Mouse (Mus musculus) cerebral cortex, adult 2 months (tissue): ENCODE measurements around the gene Hspa5.

Experiments
- WGBS: fragments of 180-500 bp; shearing (Covaris S2); methylation state at CpG from one replicate; pipeline ENCODE4 v1.1.7; 2018; 5-methylcytosine and 5-hydroxymethylcytosine counted together

Gene Hspa5

GRCm38 (mm10) chr2:34770951-34771350 is 819 bp upstream of the Hspa5 start:
- WGBS = 1% methylated on average over 6 of the region's 6 CpGs

- 2% methylated on average over 50 of the region's 50 CpGs for WGBS
Measured at GRCm38 (mm10) chr2:34772252-34773235, 774 bp downstream of the Hspa5 start.

- WGBS = 74% methylated on average over 4 of the region's 4 CpGs
Measured at GRCm38 (mm10) chr2:34773673-34774072, 1.9 kb downstream of the Hspa5 start.

- WGBS = 87% methylated on average over 6 of the region's 6 CpGs
Measured at GRCm38 (mm10) chr2:34774493-34774892, 2.7 kb downstream of the Hspa5 start.

GRCm38 (mm10) chr2:34777237-34777868 is 5.6 kb downstream of the Hspa5 start:
- WGBS = 52% methylated on average over 1 of the region's 1 CpGs

- WGBS = 82% methylated on average over 14 of the region's 14 CpGs
Measured at GRCm38 (mm10) chr2:34783064-34784020, 11.6 kb downstream of the Hspa5 start.

GRCm38 (mm10) chr2:34784085-34784484 is 12.3 kb downstream of the Hspa5 start:
- WGBS = 73% methylated on average over 2 of the region's 2 CpGs

GRCm38 (mm10) chr2:34790282-34790681 is 18.5 kb downstream of the Hspa5 start:
- 93% methylated on average over 8 of the region's 8 CpGs for WGBS

GRCm38 (mm10) chr2:34792543-34792942 is 20.8 kb downstream of the Hspa5 start:
- WGBS = 82% methylated on average over 2 of the region's 2 CpGs

- 96% methylated on average over 2 of the region's 2 CpGs for WGBS
Measured at GRCm38 (mm10) chr2:34794511-34794910, 22.7 kb downstream of the Hspa5 start.

GRCm38 (mm10) chr2:34795426-34795825 is 23.7 kb downstream of the Hspa5 start:
- 86% methylated on average over 7 of the region's 7 CpGs for WGBS

GRCm38 (mm10) chr2:34799357-34800256 is 27.8 kb downstream of the Hspa5 start, which contains the start of gene Rabepk:
Rabepk (minus strand) TSS chr2:34799912.
- WGBS = 4% methylated on average over 44 of the region's 44 CpGs

GRCm38 (mm10) chr2:34800371-34800770 is 28.6 kb downstream of the Hspa5 start:
- 81% methylated on average over 7 of the region's 7 CpGs for WGBS

GRCm38 (mm10) chr2:34801516-34802482 is 30.0 kb downstream of the Hspa5 start:
- 5% methylated on average over 39 of the region's 39 CpGs for WGBS

- WGBS = 1% methylated on average over 32 of the region's 32 CpGs
Measured at GRCm38 (mm10) chr2:34802565-34803245, 30.9 kb downstream of the Hspa5 start.

- WGBS = 50% methylated on average over 3 of the region's 3 CpGs
Measured at GRCm38 (mm10) chr2:34803746-34804145, 32.0 kb downstream of the Hspa5 start.

GRCm38 (mm10) chr2:34804172-34804571 is 32.4 kb downstream of the Hspa5 start:
- 90% methylated on average over 2 of the region's 2 CpGs for WGBS

- 10% methylated on average over 1 of the region's 1 CpGs for WGBS
Measured at GRCm38 (mm10) chr2:34804815-34805214, 33.0 kb downstream of the Hspa5 start.
